Mouse (Mus musculus) megakaryocyte, embryonic 14.5 days (primary cell): ENCODE measurements around the gene Mapkap1.

Experiments
- FLI1 ChIP-seq: IDR thresholded peaks from 2 replicates; pipeline ENCODE4 v1.6.1; 2012; ENCODE audit warnings: low read length, inconsistent platforms, mixed read lengths
- GATA1 ChIP-seq: IDR thresholded peaks from 3 replicates; pipeline ENCODE4 v1.6.1; 2012; ENCODE audit warnings: mixed read lengths, low read length, inconsistent platforms, borderline replicate concordance

DNA sequence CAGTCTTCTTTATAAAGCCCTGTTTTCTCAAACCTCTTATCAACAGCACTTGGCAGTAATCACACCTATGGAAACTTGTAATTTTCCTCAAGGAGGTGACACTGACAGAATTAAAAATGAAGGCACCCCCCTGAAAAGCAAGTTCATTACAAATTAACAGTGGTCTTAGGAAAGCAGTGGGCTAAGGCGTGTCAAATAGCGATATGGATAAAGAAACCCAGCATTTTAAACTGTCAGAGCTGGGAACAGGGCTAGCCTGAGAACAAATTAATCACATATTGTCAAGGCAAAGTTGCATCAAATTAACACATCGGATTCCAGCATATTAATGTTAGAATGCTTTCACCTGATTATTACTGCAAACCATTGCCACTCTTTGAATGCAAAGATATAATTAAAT is 55.9 kb downstream of the Mapkap1 start:
- TF ChIP-seq GATA1: no peak
- TF ChIP-seq FLI1: no peak
